Mouse (Mus musculus) urinary bladder, postnatal 4 days (tissue): ENCODE data around the gene Herc2.

Source experiments
- DNase-seq, 2 experiments: peaks; one replicate each; pipeline ENCODE4 v3.0.0; 2021 to 2022; ENCODE audit warnings: low spot score in 2 of 2

Herc2 gene

DNA sequence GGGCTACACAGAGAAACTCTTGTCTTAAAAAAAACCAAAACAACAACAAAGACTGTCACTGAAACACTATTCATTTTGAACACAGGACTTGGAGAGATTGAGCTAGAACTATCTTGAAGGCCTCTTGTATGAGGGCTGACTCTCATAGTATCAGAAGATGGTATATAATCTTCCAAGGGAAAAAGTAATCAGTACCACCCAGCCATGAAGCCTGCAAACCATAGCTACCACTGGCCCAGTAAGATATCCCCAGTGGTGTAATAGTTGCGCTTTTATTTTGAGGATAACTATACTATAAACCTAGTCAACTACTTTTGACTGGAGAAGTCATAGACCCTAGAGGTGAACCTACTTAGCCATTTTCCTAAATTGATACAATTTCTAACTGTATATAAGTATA lies 16.6 kb downstream of the Herc2 start:
- no peak for DNase-seq

DNA sequence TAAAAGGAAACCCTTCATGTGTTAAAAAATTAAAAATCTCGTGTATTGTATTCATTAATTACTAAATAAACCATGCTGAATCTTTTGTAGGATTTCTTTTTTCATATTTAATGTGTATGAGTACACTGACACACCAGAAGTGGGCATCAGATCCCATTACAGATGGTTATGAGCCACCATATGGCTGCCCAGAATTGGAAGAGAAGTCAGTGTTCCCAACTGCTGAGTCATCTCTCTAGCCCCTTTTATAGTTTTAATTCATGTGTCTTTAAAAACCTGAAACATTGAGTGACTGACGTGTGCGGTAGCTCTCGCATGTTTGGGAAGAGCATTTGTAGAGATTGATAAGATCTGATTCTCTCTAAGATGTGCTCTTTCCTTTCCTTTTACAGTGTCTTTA lies 21.7 kb downstream of the Herc2 start:
- no peak for DNase-seq

- no peak for DNase-seq
Observed at GRCm38 (mm10) chr7:56083034-56083433, 33.0 kb downstream of the Herc2 start.

DNA sequence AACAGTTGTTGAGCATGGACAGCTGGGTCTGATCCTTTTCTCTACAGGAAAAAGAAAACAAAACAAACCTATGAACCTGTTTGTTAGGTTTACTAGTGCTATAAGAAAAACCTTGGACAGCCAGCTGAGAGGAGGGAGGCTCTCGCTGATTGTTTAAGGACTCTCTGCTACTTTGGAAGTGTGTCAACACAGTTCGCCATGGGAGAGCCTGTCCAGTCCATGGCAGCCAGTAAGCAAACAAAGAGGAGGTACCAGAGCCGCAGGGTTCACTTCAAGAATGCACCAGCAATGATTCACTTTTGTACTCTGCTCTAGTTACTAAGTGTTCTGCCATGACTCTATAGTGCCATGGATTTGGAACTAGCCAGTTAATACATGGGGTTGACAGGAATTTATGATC lies 39.1 kb downstream of the Herc2 start:
- no peak for DNase-seq

GRCm38 (mm10) chr7:56091445-56091844 lies 41.4 kb downstream of the Herc2 start:
- DNase-seq = no peak

GRCm38 (mm10) chr7:56102293-56102847 lies 52.4 kb downstream of the Herc2 start:
- no peak for DNase-seq

- DNase-seq = no peak
Observed at GRCm38 (mm10) chr7:56112999-56113398, 63.0 kb downstream of the Herc2 start.

GRCm38 (mm10) chr7:56114148-56114547 lies 64.2 kb downstream of the Herc2 start:
- DNase-seq = no peak

GRCm38 (mm10) chr7:56120968-56121367 lies 71.0 kb downstream of the Herc2 start:
- DNase-seq = no peak

GRCm38 (mm10) chr7:56121425-56121824 lies 71.4 kb downstream of the Herc2 start:
- no peak for DNase-seq

DNA sequence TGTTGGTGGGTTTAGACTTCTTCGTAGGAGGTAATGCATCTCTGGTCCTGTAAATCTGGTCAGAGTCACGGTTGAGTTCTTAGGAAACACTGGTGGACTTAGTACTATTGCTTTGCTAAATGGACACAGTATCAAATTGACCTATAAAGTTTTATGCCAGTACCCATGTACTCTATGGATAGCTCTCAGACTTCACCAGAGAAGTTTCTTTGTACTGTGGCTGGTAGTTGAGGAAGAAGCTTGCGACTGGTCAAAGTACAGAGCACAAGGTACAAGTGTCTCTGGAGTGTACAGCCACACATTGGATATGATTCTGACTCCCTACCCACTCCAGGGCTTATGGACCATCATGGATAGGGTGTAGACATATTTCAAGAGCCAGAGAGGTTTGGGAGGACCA lies 78.1 kb downstream of the Herc2 start:
- no peak for DNase-seq

- DNase-seq = no peak
Observed at GRCm38 (mm10) chr7:56129577-56129976, 79.6 kb downstream of the Herc2 start.

GRCm38 (mm10) chr7:56131548-56131947 lies 81.6 kb downstream of the Herc2 start:
- DNase-seq = no peak

DNA sequence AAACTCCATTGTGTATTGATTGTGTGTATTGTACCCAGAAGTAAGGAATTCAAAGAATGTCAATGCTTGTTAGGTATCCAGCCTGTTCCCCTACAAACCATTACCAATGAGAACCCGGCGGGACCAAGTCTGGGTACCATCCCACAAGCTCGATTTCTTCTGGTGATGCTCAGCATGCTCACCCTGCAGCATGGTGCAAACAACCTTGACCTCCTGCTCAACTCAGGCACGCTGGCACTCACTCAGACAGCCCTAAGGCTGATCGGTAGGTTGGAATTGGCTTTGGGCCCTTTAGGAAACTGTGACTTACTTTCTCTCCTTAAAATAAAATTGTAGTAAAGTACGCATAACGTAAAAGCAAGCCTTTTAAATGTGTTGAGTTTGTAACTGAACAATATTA lies 88.7 kb downstream of the Herc2 start:
- no peak for DNase-seq

DNA sequence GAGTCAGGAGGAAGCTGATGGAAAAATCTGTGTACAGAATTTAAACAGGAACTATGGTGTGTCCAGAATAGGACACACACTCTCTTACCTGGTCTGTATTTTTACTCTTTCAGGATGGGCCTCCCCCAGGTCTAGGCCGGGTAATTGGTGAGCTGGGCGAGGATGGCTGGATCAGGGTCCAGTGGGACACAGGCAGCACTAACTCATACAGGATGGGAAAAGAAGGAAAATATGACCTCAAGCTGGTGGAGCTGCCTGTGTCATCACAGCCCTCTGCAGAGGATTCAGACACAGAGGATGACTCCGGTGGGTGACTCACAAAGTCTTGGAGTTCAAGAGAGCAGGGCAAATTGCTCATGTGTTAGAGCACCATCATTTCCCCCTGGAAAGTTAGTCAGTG lies 96.4 kb downstream of the Herc2 start:
- no peak for DNase-seq

DNA sequence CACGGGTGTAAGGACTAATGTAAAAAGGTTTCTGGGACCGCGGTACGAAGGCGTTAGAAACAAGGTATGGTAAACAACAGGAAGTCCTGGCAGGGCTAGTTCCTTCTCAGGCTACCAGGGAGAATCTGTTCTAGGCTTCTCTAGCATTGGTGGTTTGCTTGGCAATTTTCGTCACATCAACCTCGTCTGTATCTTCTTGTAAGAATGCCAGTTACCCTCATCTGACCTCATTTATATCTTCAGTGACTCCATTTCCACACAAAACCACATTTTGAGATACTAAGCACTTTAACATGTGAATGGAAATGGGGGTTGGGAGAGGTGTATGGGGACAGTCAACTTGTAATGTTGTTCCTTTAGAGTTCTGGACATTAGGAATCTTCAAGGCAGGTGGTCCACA lies 98.9 kb downstream of the Herc2 start:
- DNase-seq = no peak

DNA sequence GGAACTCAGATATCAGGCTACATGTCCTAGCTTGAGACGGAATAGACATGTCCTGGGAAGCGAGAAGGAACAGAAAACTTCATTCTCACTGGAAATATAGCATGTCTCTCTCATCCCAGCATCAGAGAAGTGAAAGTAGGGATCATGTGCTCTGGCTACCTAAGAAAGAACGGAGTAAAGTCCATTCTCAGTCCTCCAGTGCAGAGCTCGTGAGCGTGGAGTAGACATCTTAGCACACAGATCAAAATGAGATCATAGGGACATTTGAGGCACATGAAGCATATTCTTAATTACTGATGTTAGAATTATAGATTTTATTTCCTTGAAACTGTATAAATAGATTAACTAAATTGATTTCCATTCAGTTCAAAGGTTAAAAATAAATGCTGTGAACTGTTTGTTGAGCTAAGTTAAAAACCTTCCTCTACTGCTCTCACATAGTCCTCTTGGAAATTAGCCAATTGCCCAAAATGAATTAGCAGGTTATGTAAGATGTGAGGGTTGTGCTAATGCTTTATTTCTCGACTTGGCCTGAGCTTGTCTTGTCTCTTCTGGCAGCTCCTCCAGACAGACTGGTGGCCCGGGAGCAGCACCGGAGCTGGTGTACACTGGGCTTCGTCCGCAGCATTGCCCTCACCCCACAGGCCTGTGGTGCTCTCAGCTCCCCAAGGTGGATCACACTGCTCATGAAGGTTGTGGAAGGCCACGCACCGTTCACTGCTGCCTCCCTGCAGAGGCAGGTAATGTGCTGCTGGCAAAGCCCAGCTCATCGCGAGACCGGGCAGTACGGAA lies 102.1 kb downstream of the Herc2 start:
- no peak for DNase-seq

GRCm38 (mm10) chr7:56153161-56153560 lies 103.2 kb downstream of the Herc2 start:
- DNase-seq = no peak

- DNase-seq = no peak
Observed at GRCm38 (mm10) chr7:56153625-56154024, 103.6 kb downstream of the Herc2 start.

GRCm38 (mm10) chr7:56163316-56163715 lies 113.3 kb downstream of the Herc2 start:
- DNase-seq = no peak

GRCm38 (mm10) chr7:56168713-56169112 lies 118.7 kb downstream of the Herc2 start:
- no peak for DNase-seq

GRCm38 (mm10) chr7:56177371-56177770 lies 127.4 kb downstream of the Herc2 start:
- DNase-seq = no peak

GRCm38 (mm10) chr7:56191041-56191440 lies 141.0 kb downstream of the Herc2 start:
- no peak for DNase-seq

DNA sequence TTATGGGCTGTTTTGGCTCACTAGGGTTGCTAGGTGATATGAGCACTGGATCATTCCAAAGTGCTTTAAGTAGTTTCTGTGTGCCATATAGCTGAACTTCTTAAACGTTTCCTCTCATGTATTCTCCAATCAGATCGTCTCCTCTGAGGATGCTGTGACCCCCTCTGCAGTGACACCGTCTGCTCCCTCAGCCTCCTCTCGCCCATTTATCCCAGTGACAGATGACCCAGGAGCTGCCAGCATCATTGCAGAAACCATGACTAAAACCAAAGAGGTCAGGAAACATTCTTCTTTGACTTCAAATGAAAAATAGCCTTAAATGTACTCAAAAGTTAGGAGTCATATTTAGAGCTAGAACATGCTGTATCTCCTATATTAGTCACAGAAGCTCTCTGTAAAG lies 141.7 kb downstream of the Herc2 start:
- no peak for DNase-seq
